Mouse (Mus musculus) urinary bladder, postnatal 4 days (tissue): ENCODE data around the gene Rnasek.

Experiments used
- DNase-seq, 2 experiments: peaks; one replicate each; pipeline ENCODE4 v3.0.0; 2021 to 2022; ENCODE audit warnings: low spot score in 2 of 2

The Rnasek gene

GRCm38 (mm10) chr11:70239541-70240279 is at the start of gene Rnasek, which contains the start of gene Gm21988:
Gene Rnasek, minus strand, starts transcription at chr11:70239842.
Gene Gm21988, minus strand, starts transcription at chr11:70239830.
- DNase-seq: peak in 1 of 2 experiments; percentile 71

DNA sequence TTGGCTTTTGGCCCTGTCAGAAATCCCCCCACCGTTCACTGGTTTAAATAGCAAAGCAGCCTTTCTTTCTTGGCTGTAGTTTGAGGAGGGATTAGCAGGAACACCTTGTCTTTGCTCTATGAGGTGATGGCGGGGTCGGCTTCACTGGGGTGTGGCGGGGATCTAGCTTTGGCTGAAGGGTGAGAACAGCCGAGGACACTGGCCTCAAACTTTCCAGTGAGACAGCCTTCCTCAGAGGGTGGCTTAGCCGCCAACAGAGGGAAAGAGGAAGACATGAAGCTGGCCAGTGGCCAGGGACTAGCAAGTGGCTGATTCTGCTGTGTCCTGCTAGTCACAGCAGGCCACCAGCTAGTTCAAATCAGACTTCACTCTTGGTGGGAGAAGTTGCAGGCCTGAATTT is 49.6 kb upstream of the Rnasek start:
- no peak for DNase-seq

DNA sequence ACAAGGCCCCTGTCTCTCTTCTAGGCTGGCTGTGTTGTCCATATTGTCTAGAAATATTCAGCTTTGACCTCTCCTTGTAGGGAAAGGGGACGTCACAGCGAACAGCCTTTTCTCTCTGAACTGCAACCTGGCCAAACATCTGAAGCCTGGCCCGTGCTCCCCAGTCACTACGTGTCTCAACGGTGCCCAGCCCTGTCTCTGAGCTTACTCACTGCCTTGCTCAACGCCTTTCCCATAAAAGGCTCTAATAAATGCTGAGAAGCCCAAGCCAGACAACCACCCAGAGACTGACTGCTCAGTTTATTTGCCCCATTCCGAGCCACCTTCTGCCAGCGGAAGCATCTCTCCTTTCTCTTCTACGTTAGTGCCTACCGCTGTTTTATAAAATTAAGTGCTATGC is 48.5 kb upstream of the Rnasek start:
- DNase-seq: no peak

DNA sequence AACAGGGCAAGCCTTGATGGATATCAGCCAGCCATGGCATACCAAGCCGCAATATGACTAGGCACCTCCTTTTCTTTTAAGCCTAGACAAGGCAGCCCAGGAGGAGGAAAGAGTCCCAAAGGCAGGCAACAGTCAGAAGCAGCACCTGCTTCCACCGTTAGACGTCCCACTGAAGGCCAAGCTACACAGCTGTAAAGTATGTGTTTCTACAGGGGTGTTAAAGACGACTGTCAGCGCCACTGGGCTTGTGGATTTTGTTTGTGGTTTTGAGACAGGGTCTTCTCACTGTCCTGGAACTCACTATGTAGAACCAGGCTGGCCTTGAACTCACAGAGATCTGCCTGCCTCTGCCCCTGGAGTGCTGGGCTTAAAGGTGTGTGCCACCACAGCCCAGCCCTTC is 46.0 kb upstream of the Rnasek start:
- DNase-seq: no peak

DNA sequence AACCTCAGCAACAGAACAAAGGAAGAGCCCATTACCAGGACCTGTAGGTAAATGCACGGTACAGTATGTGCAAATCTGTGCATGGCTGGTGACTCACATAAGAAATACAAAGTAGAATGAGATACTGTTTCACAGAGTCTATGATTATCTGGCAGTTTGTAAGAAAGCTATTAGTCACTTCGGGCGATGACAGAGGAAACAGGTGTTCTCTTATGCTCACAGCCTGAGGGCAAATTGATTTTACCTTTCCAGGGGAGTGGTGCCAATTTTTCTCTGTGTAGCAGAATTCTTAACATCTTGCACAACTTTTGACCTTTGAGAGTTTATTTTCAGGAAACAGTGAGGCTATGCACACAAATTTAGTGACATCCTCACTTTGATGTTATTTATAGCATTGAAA is 45.1 kb upstream of the Rnasek start:
- no peak for DNase-seq

GRCm38 (mm10) chr11:70283666-70284065 is 44.0 kb upstream of the Rnasek start:
- DNase-seq: no peak

- no peak for DNase-seq
These were observed 40.8 kb upstream of the Rnasek start for GRCm38 (mm10) chr11:70280441-70280840.

- no peak for DNase-seq
These were observed 39.3 kb upstream of the Rnasek start for GRCm38 (mm10) chr11:70278961-70279360.

DNA sequence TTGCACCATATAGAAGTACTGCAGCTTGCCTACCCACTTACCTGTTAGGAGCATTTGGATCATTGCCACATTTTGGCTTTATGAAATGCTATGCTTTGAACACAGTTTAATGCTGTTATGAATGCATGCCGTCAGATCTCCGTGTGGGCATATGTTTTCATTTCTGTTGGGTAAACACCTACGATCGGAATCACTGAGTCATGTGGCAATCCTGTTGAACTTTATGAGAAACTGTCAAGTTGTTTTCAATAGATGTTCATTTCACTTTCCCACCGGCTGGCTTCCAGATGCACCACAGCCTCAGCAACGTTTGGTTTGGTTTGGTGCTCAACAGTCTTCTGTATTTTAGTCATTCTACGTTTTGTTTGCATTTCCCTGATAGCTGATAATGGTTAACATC is 32.0 kb upstream of the Rnasek start:
- no peak for DNase-seq

- no peak for DNase-seq
These were observed 26.8 kb upstream of the Rnasek start for GRCm38 (mm10) chr11:70266405-70266804.

DNA sequence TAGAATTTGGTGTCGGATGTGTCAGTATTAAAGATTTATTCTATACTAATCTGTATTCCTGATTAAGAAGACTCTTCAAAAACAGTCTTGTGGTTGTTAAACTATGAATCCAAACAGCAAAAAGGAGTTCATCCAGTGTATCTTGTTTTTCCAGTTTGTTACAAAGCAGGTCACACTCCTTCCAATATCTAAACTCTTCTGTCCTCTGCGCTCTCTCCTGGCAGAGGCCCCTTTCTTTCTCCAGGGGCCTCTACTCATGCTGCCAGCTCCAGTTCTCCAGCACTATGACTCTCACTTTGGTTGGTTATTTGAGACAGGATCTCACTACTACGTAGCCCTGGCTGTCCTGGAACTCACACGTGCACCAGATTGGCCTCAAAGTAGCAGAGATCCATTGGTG is 26.2 kb upstream of the Rnasek start:
- no peak for DNase-seq

GRCm38 (mm10) chr11:70265252-70265651 is 25.6 kb upstream of the Rnasek start:
- no peak for DNase-seq

- no peak for DNase-seq
These were observed 19.4 kb upstream of the Rnasek start for GRCm38 (mm10) chr11:70259035-70259434.

DNA sequence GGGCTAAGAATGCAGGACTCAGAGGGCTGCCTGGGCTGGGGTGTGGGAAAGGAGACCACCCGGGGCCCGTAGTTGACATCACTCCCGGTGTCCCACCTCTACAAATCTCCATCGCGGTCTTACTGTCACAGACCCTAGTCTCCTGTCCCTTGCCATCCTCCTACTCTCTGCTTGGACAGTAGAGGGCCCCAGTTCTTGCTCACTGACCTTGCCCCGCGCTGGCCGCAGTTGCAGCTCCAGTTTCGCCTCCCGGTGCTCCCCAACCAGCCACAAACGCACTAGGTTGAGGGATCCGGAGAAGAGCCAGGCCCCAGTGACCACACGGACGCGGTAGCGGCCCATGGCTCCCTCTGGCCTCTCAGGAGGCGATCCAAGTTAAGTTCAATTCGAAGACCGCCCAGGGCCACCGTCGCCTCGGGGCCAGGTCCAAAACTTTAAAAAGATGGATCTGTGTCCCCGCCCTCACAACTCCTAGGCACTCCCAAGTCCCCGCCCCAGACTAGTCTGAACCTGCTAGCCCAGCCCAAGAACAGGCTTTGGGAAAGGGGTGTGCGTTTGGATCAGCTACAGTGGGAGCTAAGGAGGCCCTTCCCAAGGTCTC is 15.4 kb upstream of the Rnasek start, which contains the start of gene Alox12:
Gene Alox12 (minus strand): TSS at position 423 of the 601 bp plus-strand sequence.
- peak in 1 of 2 experiments; percentile 48 for DNase-seq

DNA sequence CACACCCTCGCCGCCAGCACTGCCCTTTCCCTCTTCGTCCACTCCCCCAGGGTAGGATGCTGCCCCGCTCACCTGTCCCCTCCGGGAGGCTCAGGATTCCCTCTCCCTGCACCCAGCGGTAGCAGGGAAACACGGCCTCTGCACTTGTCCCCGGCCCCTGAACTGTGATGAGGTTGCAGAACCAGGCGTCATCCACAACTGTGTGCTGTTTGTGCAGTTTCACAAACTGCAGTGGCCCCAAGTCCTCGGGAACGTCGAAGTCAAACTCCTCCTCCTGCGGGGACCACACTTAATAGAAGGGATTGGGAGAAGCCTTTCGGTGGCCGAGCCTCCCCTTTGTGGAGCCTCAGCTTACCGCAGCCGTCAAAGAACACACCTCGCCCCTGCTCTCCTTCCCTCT is 14.7 kb upstream of the Rnasek start:
- DNase-seq: no peak

DNA sequence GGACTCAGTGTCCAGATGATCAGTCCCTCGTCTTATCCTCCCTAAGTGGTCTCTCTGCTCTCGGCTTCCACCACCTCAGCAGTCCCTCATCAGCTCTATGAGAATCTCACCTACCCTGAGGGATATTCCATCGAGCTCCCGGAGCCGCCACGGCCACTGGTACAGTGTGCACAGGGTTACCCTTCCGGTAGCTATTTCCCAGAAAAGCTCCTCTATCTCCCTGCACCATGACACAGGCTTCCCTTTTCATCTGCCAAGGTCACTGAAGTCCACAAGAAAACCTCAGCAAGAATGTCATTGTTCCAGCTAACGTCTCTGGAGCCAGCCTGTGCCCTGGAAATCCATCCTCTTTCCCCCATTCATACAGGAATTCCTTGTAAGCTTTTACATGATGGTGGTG is 12.2 kb upstream of the Rnasek start:
- DNase-seq: no peak

DNA sequence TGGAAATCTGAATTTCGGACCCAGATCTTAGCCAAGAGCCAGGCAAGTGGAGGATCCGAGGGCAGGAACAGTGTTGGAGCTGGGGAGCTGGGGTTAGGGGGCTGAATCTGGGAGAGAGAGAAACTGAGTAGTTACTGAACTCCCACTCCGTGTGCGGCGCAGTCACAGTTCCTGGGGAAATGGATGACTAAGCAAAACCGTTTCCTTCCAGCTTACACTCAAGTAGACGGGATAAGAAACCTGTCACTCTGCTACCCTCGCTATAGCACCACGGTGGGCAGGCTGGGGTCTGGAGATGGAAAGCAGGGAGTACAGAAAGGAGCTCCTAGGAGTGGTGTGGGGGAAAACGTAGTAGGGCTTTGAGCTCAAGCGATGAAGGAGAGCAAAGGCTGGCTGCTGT is 10.5 kb upstream of the Rnasek start:
- DNase-seq: no peak

GRCm38 (mm10) chr11:70247136-70247845 is 7.6 kb upstream of the Rnasek start:
- peak in 1 of 2 experiments; percentile 28 for DNase-seq

DNA sequence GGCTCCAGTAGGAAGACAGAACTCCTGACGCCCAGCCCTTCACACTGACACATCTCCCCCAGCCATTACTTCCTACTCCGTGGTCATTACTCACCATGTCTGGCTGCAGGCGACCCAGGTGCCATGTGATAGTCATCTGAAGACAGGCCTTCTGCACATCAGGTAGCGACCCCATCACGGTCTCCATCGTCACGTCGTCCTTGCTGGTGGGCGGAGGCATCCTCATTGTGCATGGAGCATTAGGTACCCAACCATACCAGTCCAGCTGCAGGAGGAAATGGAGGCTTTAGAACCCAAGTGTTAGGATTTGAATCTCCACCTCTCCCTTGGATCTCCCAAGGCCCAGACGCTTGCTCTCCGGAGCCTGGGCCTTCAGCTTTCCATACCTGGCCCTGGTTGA is 2.9 kb upstream of the Rnasek start:
- DNase-seq: no peak

DNA sequence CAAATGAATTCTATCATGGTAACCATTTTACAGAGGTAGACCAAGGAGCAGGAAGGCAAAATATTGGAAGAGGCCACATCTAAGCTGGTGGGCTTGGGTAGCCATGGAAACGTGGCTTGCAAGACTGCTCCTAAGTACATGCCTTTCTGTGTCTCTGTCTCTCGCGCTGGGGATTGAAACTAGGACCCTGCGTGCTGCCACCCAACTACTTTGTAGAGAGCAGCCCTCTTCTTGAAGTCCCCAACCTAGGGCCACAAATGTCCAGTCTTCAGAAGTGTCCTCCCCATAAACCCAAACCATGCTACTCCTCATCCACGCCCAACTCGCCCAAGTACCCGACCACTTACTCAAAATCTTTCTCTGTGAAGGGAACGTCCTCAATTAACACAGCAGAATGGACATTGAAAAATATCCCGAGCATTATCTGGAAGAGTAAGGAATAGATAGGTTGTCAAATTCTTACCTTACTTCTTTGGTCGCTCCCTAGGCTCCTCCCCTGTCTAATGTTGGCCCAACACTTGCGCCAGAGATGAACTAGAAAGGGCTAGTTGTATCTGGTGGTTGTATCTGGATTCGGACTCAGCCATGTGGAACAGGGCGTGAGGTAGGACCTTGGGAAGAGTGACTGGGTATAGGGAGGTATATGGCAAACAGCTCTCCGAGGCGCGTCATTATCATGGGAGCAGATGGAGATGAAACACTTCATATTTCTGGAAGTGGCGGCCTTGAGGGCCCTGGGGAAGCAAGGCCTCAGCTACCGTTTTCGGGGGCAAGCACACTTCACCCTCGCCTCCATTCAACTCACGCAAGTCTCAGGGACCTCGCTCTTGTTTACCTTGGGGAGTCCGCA is 826 bp downstream of the Rnasek start:
- DNase-seq: no peak

DNA sequence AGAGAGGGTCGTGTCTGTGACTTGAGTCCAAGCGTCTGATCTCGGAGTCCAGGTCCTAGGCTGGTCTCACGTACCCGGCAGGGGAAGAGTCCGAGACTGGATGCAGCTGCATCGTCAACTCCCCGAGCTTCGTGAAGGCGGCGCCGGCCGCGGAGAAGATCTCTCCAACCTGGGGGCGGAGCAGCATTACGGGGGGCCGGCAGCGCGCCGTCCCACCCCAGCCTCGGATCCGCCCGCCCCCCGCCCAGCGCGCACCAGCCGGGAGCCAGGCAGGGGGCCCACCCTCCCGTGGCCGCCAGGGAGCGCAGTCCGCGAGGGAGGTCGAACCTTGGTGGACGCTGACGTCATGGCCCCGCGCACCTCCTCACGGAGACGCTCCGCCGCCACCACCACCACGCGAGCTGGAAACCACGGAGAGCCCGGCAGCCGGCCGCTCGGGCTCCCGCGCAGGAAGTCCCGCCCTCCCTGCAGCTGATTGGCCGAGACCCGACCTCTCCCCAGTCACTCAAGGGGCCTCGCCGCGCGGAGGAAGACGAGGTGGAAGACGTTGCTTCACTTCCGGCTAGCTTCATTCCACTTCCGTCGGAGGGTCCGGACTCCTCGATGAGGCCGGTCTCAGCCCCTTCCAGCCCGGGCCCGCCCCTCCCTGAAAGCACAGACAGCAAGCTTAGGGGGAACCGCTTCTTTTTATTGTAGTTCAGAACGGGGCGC is 2.0 kb downstream of the Rnasek start, which contains the start of gene 0610010K14Rik:
Gene 0610010K14Rik (minus strand): TSS at position 458 of the 711 bp plus-strand sequence.
- peak; percentile 98 to 99 for DNase-seq
